Mouse (Mus musculus): Measurements from ENCODE around the gene Dgkd.

DNA sequence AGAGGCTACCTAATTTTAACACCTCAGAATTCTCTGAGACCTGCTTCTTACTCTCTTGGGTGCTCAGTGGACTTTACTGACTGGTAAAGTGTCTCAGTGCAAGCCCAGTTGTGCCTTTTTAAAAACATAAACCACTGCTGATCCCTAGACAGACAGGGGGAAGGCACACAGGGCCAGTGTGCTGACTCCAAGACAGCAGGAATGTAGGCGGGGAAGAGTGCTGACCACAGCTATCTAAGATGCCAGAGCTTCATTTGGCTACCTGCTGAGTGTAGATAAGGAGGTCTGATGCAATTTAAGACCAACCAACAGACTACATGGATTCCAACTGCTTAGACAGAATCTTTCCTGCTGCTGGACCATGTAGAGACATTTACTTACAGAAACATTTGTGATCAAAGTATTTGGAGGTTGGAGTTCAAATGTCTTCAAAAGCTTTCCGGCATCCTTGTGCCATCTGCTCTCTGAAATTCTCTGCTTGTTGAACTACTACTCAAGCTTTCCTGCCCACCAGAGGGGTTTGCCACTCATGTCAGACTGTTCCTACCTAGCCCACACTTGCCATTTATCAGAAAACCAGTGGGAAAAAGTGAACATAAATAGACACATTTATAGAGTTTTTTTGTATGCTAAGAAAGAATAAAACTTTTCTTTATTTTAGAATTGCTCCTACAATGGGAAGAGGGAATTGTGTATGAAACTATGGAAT, 108.5 kb downstream of the Dgkd start:
- no peak for TF ChIP-seq CTCF (IDR thresholded peaks at IDR 0.05; ENCODE audit: borderline replicate concordance, insufficient read depth, low read depth, low read length)
- TF ChIP-seq POLR2A (IDR thresholded peaks at IDR 0.05; ENCODE audit: borderline replicate concordance, insufficient read depth, low read length), result no peak
